Mouse (Mus musculus) hematopoietic stem cell, adult 5-6 weeks (primary cell): ENCODE data around the gene Rimbp2. TPM values are rescaled to one million over a fixed set of nuclear protein-coding genes. Genes with fewer than 3 reads are reported as not detected.

Experiments
- ATAC-seq, 2 experiments: fragments of 125-278 bp in 1 of 2; replicated peaks in 1 of 2; 2 replicates each; pipeline ENCODE4 v1.8.0; 2016 to 2017; ENCODE audit warnings: inconsistent platforms in 2 of 2, mild to moderate bottlenecking in 2 of 2, moderate number of reproducible peaks in 2 of 2, low read depth in 1 of 2, moderate TSS enrichment in 1 of 2; ENCODE audit not compliant: low FRiP score in 2 of 2, poor library complexity in 2 of 2, severe bottlenecking in 2 of 2, insufficient read depth in 1 of 2, low TSS enrichment in 1 of 2
- total RNA-seq: library from RNA; stranded (forward); fragments of 172-1452, 232-1000 nt; gene quantifications from 2 replicates; pipeline ENCODE4 v1.2.3, GENCODE M21; 2017

The Rimbp2 gene
- total RNA-seq, 1 experiment from 2014 or later = not detected

GRCm38 (mm10) chr5:128952291-128953195 lies 743 bp downstream of the Rimbp2 start:
- no peak for ATAC-seq

GRCm38 (mm10) chr5:128951472-128951871 lies 1.8 kb downstream of the Rimbp2 start:
- no peak for ATAC-seq

- ATAC-seq = peak; percentile 56 to 68; a peak in 3 of 4 replicates
Observed at GRCm38 (mm10) chr5:128947093-128947492, 6.2 kb downstream of the Rimbp2 start.

GRCm38 (mm10) chr5:128940436-128940835 lies 12.8 kb downstream of the Rimbp2 start:
- no peak for ATAC-seq

- ATAC-seq = no peak
Observed at GRCm38 (mm10) chr5:128935359-128935899, 17.9 kb downstream of the Rimbp2 start.

GRCm38 (mm10) chr5:128932776-128933175 lies 20.5 kb downstream of the Rimbp2 start:
- no peak for ATAC-seq

GRCm38 (mm10) chr5:128925073-128925472 lies 28.2 kb downstream of the Rimbp2 start:
- no peak for ATAC-seq

- no peak for ATAC-seq
Observed at GRCm38 (mm10) chr5:128920112-128920511, 33.2 kb downstream of the Rimbp2 start.

GRCm38 (mm10) chr5:128917116-128917959 lies 35.9 kb downstream of the Rimbp2 start:
- peak; percentile 56 to 69 for ATAC-seq

- ATAC-seq = no peak
Observed at GRCm38 (mm10) chr5:128913820-128914219, 39.5 kb downstream of the Rimbp2 start.

GRCm38 (mm10) chr5:128912374-128912773 lies 40.9 kb downstream of the Rimbp2 start:
- no peak for ATAC-seq

GRCm38 (mm10) chr5:128911593-128911992 lies 41.7 kb downstream of the Rimbp2 start:
- no peak for ATAC-seq

- ATAC-seq = no peak
Observed at GRCm38 (mm10) chr5:128904113-128904512, 49.2 kb downstream of the Rimbp2 start.

GRCm38 (mm10) chr5:128903120-128903519 lies 50.2 kb downstream of the Rimbp2 start:
- ATAC-seq = no peak

GRCm38 (mm10) chr5:128899971-128900370 lies 53.3 kb downstream of the Rimbp2 start:
- no peak for ATAC-seq

- no peak for ATAC-seq
Observed at GRCm38 (mm10) chr5:128894921-128895320, 58.4 kb downstream of the Rimbp2 start.

- ATAC-seq = no peak
Observed at GRCm38 (mm10) chr5:128887546-128887945, 65.7 kb downstream of the Rimbp2 start.

GRCm38 (mm10) chr5:128884320-128884719 lies 69.0 kb downstream of the Rimbp2 start:
- no peak for ATAC-seq
